Mouse (Mus musculus) testis, adult 2 months (tissue): ENCODE data around the gene Vpreb2.

ENCODE experiments used
- CTCF ChIP-seq: fragments of 200-500 bp; IDR thresholded peaks from 2 replicates; pipeline ENCODE4 v1.5.1; 2012; ENCODE audit warnings: low read depth, mild to moderate bottlenecking, inconsistent platforms, low read length, moderate library complexity; ENCODE audit not compliant: control insufficient read depth, insufficient read depth, insufficient replicate concordance
- POLR2A ChIP-seq: fragments of 200-500 bp; IDR thresholded peaks from 2 replicates; pipeline ENCODE4 v1.6.1; 2012; ENCODE audit warnings: low read depth, mild to moderate bottlenecking, inconsistent platforms, low read length, moderate library complexity; ENCODE audit not compliant: control insufficient read depth

GRCm38 (mm10) chr16:18022780-18023557 lies 42.7 kb downstream of the Vpreb2 start:
- TF ChIP-seq CTCF (no peak), POLR2A (no peak)
